Mouse (Mus musculus) C2C12 (cell line): Measurements from ENCODE around the gene Nsg2.

Experiments used
- CEBPB ChIP-seq: IDR thresholded peaks from one replicate; pipeline ENCODE4 v1.6.1; 2011; ENCODE audit warnings: low read depth, mild to moderate bottlenecking, control low read depth, moderate library complexity
- CTCF ChIP-seq: IDR thresholded peaks from one replicate; pipeline ENCODE4 v1.5.1; 2011; ENCODE audit not compliant: control insufficient read depth, insufficient read depth, insufficient read length
- FOSL1 ChIP-seq: IDR thresholded peaks from one replicate; pipeline ENCODE4 v1.8.0; 2011; ENCODE audit warnings: mild to moderate bottlenecking, low read length; ENCODE audit not compliant: poor library complexity, insufficient read depth, severe bottlenecking
- MAX ChIP-seq: IDR thresholded peaks from one replicate; pipeline ENCODE4 v1.6.1; 2011; ENCODE audit warnings: mild to moderate bottlenecking, control low read depth
- MYOD1 ChIP-seq: IDR thresholded peaks from one replicate; pipeline ENCODE4 v1.6.1; 2011; ENCODE audit warnings: low read depth; ENCODE audit not compliant: control insufficient read depth, insufficient read length
- MYOG ChIP-seq: IDR thresholded peaks from one replicate; pipeline ENCODE4 v1.6.1; 2011; ENCODE audit not compliant: control insufficient read depth, insufficient read length; ENCODE audit errors: extremely low read depth
- USF1 ChIP-seq: IDR thresholded peaks from one replicate; pipeline ENCODE4 v1.6.1; 2011; ENCODE audit warnings: low read depth, mild to moderate bottlenecking, control low read depth, moderate library complexity

DNA sequence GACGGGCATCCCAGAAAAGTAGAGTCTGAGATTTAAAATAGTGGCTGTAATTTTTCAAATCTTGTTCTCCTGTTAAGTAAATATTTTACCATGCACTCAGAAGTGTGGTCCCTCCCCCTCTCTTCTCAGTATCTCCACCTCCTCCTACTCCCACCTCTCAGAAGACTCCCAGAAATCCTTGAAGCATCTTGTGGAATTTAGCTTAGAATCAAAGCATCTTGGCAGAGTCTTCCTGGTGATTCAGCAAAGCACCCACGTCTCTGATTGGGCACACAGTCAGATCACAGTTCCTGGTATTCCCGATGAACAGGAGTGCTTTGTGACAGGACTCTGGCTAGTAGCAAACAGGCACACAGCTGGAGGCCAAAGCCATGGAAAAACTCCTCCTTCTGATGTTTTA lies 83.2 kb downstream of the Nsg2 start:
- TF ChIP-seq CTCF, result no peak
- no peak for TF ChIP-seq MYOD1
- TF ChIP-seq MAX, result no peak
- no peak for TF ChIP-seq USF1
- TF ChIP-seq MYOG, result no peak
- no peak for TF ChIP-seq CEBPB
- TF ChIP-seq FOSL1, result no peak
